In the genomic region with DNA sequence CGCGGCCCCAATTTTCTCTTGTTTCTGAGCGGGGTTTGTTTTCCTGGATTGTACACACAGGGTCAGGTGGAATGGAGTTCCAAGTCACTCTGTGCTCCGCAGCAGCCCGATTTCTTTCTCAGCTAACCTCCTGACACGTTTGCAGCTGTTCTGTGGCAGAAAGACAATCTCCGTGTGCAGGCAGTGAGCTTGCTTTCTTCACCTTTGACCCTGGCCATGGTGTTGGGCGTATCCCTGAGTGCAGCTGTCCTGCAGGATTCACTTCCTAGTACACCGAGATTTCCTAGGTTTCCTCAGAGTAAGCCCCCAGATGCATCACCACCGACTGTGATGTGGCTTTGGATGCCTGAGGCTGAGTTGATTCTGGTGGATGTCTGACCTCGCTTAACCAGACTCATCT, we compare ENCODE assay signal across 24 mouse cellular contexts.
"Had no signal": no experiment of that assay in that cellular context is flagged by ENCODE, and none has a peak within 500 bp of the region (broad histone marks: within the 10 kb centered on the region; RNA-seq: fewer than 3 reads in every experiment).

No protein-coding gene starts in this region.

- H3K9ac ChIP-seq: heart, embryonic 12.5 days; hindbrain, embryonic 12.5 days; hindbrain, embryonic 14.5 days; intestine, embryonic 15.5 days; limb, embryonic 15.5 days; liver, embryonic 12.5 days; liver, embryonic 14.5 days had no signal

- H3K4me3 ChIP-seq: gastrocnemius, adult 2 months; heart, embryonic 10.5 days; heart, embryonic 12.5 days; hindbrain, embryonic 10.5 days; hindbrain, embryonic 12.5 days; intestine, embryonic 15.5 days; layer of hippocampus, adult 2 months; limb, embryonic 15.5 days; liver, embryonic 12.5 days had no signal

- H3K27ac ChIP-seq: gastrocnemius, adult 2 months; heart, embryonic 10.5 days; hindbrain, embryonic 10.5 days; hindbrain, embryonic 12.5 days; hindbrain, embryonic 14.5 days; intestine, embryonic 15.5 days; layer of hippocampus, adult 2 months; limb, embryonic 15.5 days; liver, embryonic 12.5 days; liver, embryonic 14.5 days had no signal

- H3K9me3 ChIP-seq: heart, embryonic 10.5 days; heart, embryonic 12.5 days; hindbrain, embryonic 10.5 days; hindbrain, embryonic 12.5 days; intestine, embryonic 15.5 days; limb, embryonic 15.5 days; liver, embryonic 12.5 days had no signal

- H3K4me2 ChIP-seq: heart, embryonic 12.5 days; hindbrain, embryonic 12.5 days; hindbrain, embryonic 14.5 days; intestine, embryonic 15.5 days; limb, embryonic 15.5 days; liver, embryonic 12.5 days had no signal

- H3K27me3 ChIP-seq: heart, embryonic 12.5 days; hindbrain, embryonic 12.5 days; intestine, embryonic 15.5 days; limb, embryonic 15.5 days; liver, embryonic 12.5 days had no signal

- ATAC-seq: hindbrain, embryonic 16.5 days; inflammation-experienced regulatory T-cells, adult 6 months; intestine, embryonic 15.5 days; intestine, postnatal 0 days; liver, embryonic 12.5 days had no signal

- DNase-seq: gastrocnemius, adult 2 months; gastrocnemius, postnatal 10 days; gastrocnemius, postnatal 25 days; heart, adult 18-20 months; heart, postnatal 10 days; heart, postnatal 4 days; kidney, adult 18-20 months; kidney, adult 8-10 months; kidney, postnatal 10 days; kidney, postnatal 25 days; kidney, postnatal 4 days had no signal
